Mouse (Mus musculus) olfactory bulb, adult 2 months (tissue): ENCODE data around the gene Cpe.

Source experiments
- CTCF ChIP-seq: fragments of 200-500 bp; IDR thresholded peaks from 2 replicates; pipeline ENCODE4 v1.5.1; 2012; ENCODE audit warnings: low read depth, mild to moderate bottlenecking, low read length, moderate library complexity; ENCODE audit not compliant: insufficient read depth
- POLR2A ChIP-seq: fragments of 200-500 bp; IDR thresholded peaks from 2 replicates; pipeline ENCODE4 v1.6.1; 2012; ENCODE audit warnings: mild to moderate bottlenecking, low read depth, low read length, moderate library complexity; ENCODE audit not compliant: insufficient read depth

GRCm38 (mm10) chr8:64723206-64723605 is 30.4 kb upstream of the Cpe start:
- no peak for TF ChIP-seq POLR2A
- no peak for TF ChIP-seq CTCF
